Mouse (Mus musculus): ENCODE measurements at regions not wholly inside any gene's neighbourhood (a gene's known extent, or its start where the extent isn't known, plus 50 kb on each side); places are given as distances from the start of the nearest gene placed in this dataset.

- no peak for DNase-seq (ENCODE audit: low spot score)
Observed at GRCm38 (mm10) chr10:111741301-111741945, 231.0 kb upstream of the Krr1 start.

GRCm38 (mm10) chr10:111743291-111743690 is 229.2 kb upstream of the Krr1 start:
- no peak for DNase-seq (ENCODE audit: low spot score)

GRCm38 (mm10) chr10:111745116-111745515 is 227.3 kb upstream of the Krr1 start:
- DNase-seq (ENCODE audit: low spot score) = no peak

- DNase-seq (ENCODE audit: low spot score) = no peak
Observed at GRCm38 (mm10) chr10:111746067-111746878, 226.2 kb upstream of the Krr1 start.

GRCm38 (mm10) chr10:111746879-111747477 is 225.5 kb upstream of the Krr1 start:
- no peak for DNase-seq (ENCODE audit: low spot score)

- DNase-seq (ENCODE audit: low spot score) = no peak
Observed at GRCm38 (mm10) chr10:111748482-111748881, 224.0 kb upstream of the Krr1 start.

GRCm38 (mm10) chr10:111753646-111754045 is 218.8 kb upstream of the Krr1 start:
- DNase-seq (ENCODE audit: low spot score) = no peak

- no peak for DNase-seq (ENCODE audit: low spot score)
Observed at GRCm38 (mm10) chr10:111755964-111756363, 216.5 kb upstream of the Krr1 start.

GRCm38 (mm10) chr10:111756528-111756927 is 215.9 kb upstream of the Krr1 start:
- no peak for DNase-seq (ENCODE audit: low spot score)

- DNase-seq (ENCODE audit: low spot score) = no peak
Observed at GRCm38 (mm10) chr10:111757689-111758088, 214.8 kb upstream of the Krr1 start.

- DNase-seq (ENCODE audit: low spot score) = no peak
Observed at GRCm38 (mm10) chr10:111759505-111759904, 213.0 kb upstream of the Krr1 start.

- DNase-seq (ENCODE audit: low spot score) = no peak
Observed at GRCm38 (mm10) chr10:111762751-111763528, 209.5 kb upstream of the Krr1 start.

- peak; percentile 30 for DNase-seq (ENCODE audit: low spot score)
Observed at GRCm38 (mm10) chr10:111767011-111767720, 205.3 kb upstream of the Krr1 start.

GRCm38 (mm10) chr10:111767813-111768455 is 204.5 kb upstream of the Krr1 start:
- DNase-seq (ENCODE audit: low spot score) = no peak

- DNase-seq (ENCODE audit: low spot score) = no peak
Observed at GRCm38 (mm10) chr10:111769486-111770002, 202.9 kb upstream of the Krr1 start.

GRCm38 (mm10) chr10:111770027-111770426 is 202.4 kb upstream of the Krr1 start:
- DNase-seq (ENCODE audit: low spot score) = peak; percentile 25

- no peak for DNase-seq (ENCODE audit: low spot score)
Observed at GRCm38 (mm10) chr10:111771010-111771409, 201.5 kb upstream of the Krr1 start.

- no peak for DNase-seq (ENCODE audit: low spot score)
Observed at GRCm38 (mm10) chr10:111777559-111777958, 194.9 kb upstream of the Krr1 start.

GRCm38 (mm10) chr10:111778111-111778510 is 194.4 kb upstream of the Krr1 start:
- DNase-seq (ENCODE audit: low spot score) = no peak

GRCm38 (mm10) chr10:111779956-111780355 is 192.5 kb upstream of the Krr1 start:
- no peak for DNase-seq (ENCODE audit: low spot score)

Measured in adipocyte (in vitro differentiated cells).